Mouse (Mus musculus) heart, postnatal 4 days (tissue): ENCODE results near the gene Jsrp1. TPM values are rescaled to one million over a fixed set of nuclear protein-coding genes. Genes with fewer than 3 reads are reported as not detected.

ENCODE experiments used
- DNase-seq: peaks from one replicate; pipeline ENCODE4 v3.0.0; 2021
- total RNA-seq, 2 experiments: library from RNA; stranded (reverse); gene quantifications; 2 replicates each; pipeline ENCODE4 v1.2.3; 2021

Jsrp1 gene
- total RNA-seq = 1 to 10 TPM in 1 of 2 experiments, under 1 TPM in 1; 0.62 to 1.6 TPM

- no peak for DNase-seq
Observed at GRCm38 (mm10) chr10:80813366-80813765, at the start of gene Jsrp1. Jsrp1 (minus strand) TSS chr10:80813498.

- no peak for DNase-seq
Observed at GRCm38 (mm10) chr10:80862305-80862704, 49.0 kb upstream of the Jsrp1 start.

GRCm38 (mm10) chr10:80858350-80858935 lies 45.1 kb upstream of the Jsrp1 start:
- DNase-seq = no peak

DNA sequence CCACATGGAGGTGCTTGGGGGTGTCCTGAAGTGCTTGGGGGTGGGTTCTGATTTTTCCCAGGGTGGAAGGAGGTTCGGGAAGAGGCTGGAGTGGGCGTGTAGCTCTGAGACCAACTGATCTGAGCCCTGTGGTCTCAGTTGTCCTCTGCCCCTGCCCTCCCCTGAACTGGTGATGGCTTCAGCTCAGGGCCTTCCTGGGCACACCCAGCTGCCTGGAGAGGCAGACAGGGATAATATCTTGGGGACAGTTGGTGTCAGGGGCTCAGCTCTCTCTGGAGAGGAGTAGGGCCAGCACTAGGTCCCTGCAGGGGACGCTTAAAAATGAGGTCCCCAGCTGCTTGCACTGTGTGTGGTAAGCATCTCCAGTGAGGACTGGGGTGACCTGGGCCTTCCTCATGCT lies 44.5 kb upstream of the Jsrp1 start:
- no peak for DNase-seq

- no peak for DNase-seq
Observed at GRCm38 (mm10) chr10:80857386-80857785, 44.1 kb upstream of the Jsrp1 start.

GRCm38 (mm10) chr10:80856908-80857307 lies 43.6 kb upstream of the Jsrp1 start:
- DNase-seq = no peak

DNA sequence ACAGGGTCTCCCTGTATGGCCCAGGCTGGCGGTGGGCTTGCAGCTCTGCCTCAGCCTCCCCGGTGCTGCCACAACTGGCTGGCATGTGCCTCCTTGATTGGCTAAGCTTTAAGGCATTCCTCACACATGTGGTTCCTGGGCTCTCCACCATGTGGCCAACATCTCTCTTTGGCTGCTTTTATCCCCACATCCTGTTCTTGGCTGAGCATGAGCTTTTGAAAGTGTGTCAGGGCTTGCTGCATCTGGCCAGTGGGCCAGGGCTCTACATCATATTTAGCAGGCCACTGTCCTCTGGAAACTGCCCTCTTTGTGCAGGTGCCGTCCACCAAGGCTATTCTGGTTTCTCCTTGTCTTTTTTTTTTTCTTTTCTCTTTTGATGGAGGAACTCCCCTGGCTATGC lies 43.0 kb upstream of the Jsrp1 start:
- peak; percentile 30 for DNase-seq

DNA sequence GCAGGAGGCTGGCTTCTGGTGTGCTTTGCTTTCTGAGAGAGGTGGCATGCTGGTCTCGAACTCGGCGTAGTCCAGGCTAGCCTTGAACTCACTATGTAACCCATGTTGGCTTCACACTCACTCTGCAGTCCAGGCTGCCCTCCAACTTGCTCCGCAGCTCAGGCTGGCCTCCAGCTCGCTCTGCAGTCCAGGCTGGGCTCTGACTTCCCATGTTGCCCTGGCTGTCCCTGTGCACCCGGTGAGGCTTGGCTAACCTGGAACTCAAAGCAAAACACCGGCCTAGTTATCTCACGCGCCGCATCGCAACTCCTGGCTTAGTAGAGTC lies 42.4 kb upstream of the Jsrp1 start:
- no peak for DNase-seq

DNA sequence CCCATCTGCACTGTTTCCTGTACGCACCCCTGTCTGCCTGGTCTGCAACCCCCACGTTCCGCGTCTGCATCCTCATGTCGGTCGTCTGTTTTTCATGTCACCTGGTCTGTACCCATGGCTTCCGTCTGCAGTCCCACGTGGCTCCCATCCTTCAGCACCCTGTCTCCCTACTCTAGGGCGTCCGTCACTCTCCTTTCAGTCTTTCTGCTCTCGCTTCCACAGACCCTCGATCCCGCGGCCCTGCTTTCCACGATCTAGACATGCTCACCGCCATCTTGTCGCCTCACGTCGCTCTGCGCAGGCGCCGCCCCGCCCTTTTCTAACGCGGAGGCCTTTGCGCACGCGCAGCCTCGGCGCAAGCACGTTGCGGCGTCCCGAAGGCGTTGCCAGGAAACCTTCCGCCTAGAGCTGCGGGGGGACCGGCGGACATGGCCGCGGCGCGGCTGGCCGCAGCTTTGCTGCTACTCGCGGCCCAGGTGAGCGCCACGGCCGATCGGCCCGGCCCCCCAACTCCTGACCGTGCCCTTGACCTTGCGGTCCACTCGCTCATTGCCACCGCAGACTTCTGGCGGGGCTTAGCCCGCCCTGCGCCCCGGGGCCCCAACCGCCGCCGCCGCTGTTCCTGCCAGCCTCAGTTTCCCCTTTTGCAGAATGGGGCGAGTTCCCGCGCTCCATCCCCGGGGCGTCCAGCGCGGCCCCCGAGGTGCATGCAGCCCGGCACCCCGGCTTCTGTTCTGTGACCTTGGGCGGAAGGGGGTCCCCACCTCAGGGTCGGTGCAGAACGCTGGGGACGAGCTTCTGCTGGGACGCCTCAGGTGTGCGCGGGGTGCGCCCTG lies 41.8 kb upstream of the Jsrp1 start, which contains the start of the genes Lsm7 and Sppl2b:
Gene Lsm7 (minus strand): TSS at position 297 of the 836 bp plus-strand sequence.
Gene Sppl2b (plus strand): TSS at position 363 of the 836 bp plus-strand sequence.
- peak; percentile 99 for DNase-seq

- DNase-seq = peak; percentile 56
Observed at GRCm38 (mm10) chr10:80848571-80848970, 35.3 kb upstream of the Jsrp1 start.

DNA sequence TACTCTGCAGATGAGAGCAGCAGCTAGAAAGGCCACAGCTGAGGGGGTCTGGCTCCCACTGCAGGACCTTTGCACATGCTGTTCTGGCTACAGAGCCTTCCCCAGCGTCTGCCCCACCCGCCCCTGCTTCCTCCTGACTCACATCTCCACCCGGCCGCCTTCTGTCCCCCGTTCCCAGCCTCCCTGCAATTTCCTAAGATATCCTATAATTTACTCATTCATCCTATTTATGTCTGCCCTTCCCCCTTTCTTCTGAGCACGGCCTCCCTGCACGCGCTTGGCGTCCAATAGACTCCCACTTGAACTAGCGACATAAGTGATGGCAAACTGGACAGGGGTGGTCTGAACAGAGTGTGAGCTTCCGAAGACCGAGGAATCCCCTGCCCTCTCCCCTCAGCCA lies 32.4 kb upstream of the Jsrp1 start:
- no peak for DNase-seq

DNA sequence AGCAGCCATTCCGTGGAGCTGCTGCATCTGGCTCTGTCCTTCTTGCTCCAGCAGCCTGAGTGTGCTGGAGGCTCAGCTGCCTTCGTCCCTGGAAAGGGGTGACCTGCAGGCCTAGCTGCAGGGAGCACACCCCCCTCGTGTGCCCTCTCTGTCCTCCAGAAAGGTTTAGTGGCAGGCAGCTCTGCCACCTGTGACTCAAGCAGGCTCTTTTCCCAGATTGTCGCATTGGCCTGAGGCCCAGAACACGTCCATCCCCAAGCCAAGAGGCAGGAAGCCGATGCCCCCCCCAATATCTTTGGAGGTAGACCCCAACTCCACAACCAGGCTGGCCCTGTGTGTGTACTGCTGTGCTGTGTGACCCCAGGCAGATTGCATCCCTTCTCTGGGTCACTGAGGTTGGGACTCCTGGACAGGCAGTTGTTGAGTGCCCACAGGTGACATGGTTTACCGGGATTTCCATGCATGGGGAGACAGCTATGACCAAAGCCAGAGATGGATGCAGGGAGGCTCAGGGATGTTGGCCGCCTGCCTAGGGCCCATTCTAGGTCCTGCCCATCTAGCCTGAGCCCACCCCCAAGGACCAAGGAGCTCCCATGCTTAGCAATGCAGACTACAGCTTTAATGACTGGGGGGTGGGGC lies 31.9 kb upstream of the Jsrp1 start:
- DNase-seq = peak; percentile 37

DNA sequence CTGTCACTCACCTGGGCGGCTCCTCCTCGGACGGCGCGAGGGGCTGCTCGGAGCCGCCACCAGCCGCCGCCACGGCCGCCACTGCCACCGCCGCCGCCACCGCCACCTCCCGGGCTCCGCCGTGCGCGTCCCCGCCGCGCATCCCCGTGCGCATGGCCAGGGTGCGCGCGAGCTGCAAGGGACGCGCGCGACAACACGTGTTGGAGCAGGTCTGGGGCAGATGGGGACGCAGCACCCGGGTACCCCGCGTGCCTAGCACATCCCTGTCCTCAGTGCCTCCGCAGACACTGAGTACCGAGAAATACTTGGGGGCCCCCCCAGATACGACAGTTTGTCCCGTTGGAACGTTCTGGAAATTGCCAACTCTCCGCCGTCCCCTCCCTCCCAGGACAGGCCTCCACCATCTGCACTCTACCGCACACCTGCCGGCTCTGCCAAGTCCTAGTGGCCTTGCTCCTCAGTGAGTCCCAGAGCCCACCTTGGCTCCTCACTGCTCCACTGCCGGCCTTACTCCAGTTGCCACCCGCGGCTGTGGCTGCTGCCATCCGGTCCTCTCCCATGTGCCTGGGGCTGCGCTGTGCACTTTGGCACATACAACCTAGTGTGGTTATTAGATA lies 30.7 kb upstream of the Jsrp1 start, which contains the start of gene Lingo3:
Gene Lingo3 (minus strand): TSS at position 109 of the 617 bp plus-strand sequence.
- no peak for DNase-seq

- no peak for DNase-seq
Observed at GRCm38 (mm10) chr10:80843087-80843930, 30.0 kb upstream of the Jsrp1 start.

DNA sequence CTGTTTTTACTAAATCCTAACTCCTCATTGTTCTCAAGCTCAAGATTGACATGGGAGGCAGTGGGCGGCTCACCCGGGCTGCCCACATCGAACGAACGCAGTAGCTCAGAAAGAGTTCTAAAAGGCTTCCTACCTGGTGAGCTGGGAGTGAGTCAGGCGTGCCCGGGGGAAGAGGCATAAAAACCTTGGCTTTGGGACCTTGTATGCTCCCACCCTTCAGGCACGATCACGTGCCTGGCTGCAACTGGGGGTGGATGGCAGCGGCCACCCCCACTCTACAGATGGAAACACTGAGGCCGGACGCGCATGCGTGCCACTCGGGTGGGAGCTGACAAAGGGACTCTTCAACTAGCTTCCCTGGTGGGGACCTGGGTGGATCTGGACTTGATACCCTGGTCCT lies 29.0 kb upstream of the Jsrp1 start:
- DNase-seq = no peak

- no peak for DNase-seq
Observed at GRCm38 (mm10) chr10:80841685-80842084, 28.4 kb upstream of the Jsrp1 start.

GRCm38 (mm10) chr10:80839848-80840247 lies 26.6 kb upstream of the Jsrp1 start:
- DNase-seq = no peak

DNA sequence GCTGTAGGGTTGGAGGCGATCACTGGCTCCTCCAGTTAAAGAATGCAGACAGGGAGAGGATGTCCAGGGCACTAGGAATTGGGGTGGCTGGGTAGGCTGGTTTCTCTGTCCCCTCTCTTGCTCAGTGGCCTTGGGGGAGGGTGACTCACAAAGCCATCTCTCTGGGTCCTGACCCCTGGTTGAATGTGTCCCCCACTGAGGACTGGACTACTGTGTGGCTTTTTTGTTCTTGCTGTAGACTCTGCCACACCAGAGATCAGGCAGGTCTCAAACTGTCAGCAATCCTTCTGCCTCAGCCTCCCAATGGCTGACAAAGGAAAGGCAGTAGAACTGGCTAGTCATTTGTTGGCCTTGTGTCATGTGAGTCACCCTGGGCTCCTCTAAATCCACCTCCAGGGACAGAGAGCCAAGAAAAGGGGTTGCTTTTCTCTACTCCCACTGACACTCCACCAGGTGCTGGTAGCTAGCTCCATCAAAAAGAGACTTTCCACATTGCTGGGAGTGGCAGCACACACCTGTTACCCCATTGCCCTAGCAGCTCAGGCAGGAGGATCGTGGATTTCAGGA lies 25.1 kb upstream of the Jsrp1 start:
- DNase-seq = no peak

DNA sequence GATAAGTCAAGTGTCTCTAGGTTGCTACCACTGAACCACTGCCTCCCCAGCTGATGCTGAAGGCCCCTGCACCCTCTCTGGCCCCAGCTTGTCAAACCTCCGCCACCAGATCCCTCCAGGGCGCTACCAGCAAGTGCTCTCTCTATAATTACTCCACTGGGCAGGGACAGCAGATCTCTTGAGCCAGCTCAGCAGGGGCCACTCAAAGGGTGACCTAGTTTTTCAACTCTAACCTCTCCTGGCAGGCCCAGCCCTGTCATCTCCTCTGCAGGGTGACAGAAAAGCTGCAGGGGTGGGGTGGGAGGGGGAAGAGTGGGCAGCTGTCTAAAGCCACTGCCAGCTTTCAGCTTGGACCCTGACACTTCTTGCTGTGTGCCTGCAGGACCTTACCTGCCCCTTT lies 24.5 kb upstream of the Jsrp1 start:
- DNase-seq = peak; percentile 46

DNA sequence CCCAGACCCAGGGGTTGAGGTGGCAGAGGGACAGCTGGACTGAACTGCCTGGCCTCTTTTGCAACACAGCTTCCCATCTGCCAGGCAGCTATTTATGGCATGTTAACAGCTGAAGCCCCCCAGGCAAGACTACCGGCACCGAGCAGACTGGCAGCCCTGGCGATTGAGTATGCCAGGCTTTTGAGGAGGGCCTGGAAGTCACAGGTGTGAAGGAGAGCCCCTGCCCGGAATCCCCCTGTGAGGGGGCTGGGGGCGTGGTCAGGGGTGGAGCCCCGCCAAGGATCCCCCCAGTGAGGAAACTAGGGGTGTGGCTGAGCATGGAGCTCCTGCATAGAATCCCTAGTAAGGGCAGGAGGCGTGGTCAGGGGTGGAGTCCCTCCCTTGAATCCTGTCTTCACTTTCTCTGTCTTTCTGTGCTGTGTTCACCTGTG lies 23.7 kb upstream of the Jsrp1 start:
- DNase-seq = no peak

DNA sequence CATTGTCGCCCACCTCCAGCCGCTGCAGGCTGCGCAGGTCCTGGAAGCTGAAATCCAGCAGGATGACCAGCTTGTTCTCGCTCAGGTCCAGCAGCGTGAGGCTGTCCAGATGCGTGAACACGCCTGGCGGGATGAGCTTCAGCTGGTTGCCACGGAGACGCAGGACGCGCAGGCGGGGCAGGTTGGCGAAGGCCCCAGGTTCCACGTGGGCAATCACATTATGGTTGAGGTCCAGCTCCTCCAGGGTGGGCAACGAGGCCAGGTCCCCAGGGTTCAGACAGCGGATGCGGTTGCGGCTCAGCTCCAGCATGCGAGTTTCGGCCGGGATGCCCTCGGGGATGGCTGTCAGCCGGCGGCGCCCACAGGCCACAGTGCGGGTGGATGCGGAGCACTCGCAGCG lies 22.3 kb upstream of the Jsrp1 start:
- DNase-seq = no peak

GRCm38 (mm10) chr10:80832818-80833217 lies 19.5 kb upstream of the Jsrp1 start:
- DNase-seq = no peak
